Mouse (Mus musculus) B cell, adult 2 months (primary cell): ENCODE data around the gene Coro6.

Experiments used
- DNase-seq, 2 experiments: peaks; one replicate each; pipeline ENCODE4 v3.0.0; 2022

Gene Coro6

DNA sequence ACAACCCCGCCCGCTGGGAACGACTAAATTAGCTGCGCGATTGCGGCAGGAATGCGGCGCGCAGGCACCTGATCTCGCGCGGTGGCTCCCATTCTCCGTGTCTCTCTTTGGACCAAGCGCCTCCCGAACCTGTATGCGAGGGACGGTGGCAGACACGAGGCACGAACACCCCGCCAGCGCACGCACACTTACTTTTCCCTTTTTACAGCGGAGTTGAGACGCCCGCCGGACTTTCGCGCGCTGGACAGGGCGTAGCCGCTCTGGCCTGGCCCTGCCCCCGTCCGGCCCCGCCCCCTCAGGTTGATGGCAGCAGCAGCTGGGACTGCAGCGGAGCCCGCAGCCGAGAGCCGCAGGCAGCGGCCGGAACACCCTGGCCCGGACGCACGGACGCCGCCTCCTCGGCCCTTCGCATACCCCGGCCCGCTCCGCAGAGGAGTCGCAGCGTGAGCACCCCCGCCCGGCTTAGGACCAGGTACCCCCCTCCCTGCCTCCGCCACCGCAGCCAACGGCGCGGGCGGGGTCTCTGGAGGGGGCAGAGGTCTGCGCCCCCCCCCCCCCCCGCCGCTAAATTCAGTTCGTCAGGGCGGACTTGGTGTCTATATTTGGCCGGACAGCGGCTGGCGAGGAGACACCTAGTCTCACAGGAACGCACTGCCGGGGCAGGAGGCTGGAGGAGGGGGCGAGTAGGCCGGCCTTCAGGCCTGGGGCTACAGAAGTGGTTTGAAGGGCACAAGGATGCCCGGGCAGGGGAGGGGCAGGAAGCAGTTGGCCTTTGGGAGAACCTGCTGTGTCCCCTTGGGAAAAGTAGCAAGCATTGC is at the start of gene Coro6:
Coro6 (plus strand) TSS at position 129 of the 818 bp plus-strand sequence.
- peak; percentile 49 to 53 for DNase-seq

DNA sequence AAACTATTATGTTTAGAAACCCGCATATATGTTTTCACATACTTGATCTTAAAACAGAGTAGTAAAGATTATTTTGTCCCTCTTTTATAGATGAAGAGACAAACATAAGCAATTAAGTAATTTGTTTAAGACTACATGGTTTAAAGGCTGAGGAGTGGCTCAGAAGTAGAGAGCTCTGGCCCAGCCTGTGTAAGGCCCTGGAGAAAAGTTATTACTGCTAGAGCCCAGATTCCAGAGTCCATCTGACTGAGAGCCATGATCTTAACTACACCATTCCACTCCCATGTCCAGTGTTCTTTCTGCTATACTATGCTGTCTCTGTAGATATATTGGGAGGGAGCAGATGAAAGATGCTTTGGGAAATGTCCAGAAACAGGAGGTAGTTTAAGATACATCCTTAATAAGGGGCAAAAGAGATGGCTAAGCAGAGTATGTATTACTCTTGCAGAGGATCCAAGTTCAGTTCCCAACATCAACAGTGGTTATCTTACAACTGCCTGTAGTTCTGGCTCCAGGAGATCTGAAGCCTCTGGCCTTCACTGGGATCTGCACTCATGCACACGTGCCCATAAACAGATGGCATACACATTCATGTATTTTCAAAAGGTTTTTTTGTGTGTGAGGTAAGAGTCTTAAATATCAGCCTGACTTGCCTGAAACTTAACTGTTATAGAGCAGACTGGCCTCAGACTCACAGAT is 47.9 kb upstream of the Coro6 start:
- no peak for DNase-seq

DNA sequence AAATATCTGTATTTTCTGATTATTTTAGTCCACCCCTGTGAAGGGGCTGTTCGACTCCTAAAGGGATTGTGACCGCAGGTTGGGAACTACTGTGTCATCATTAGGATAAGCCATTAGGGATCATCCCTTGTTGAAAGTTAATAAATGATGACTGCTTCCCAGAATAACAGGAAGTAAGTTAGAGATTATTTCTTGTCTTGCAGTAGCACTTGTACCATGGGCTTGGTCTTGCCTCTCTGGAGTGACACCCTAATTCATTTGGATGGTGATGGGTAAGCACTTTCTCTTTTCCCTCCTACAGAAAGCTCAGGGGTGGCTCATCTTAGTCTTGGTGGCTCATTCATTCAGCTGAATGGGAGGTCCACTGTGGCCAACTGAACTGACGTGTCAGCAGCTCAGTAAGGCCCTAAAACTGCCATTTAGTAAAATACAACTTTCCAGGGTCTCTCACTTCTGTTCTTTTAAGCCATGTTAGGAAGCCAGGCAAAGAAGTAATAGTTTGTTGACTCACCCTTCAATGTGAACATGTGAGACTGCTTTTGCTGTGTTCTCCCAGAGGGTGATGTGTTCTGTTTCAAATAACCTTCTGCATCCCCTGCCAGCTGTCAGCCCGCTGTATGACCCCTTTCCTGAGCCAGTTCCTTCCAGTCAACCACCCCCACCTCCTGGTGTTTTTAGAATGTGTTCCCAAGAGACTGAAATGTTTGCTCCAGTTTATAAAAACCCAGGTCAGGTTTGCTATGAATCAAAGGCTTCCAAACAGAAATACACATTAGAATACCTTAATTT is 45.8 kb upstream of the Coro6 start:
- no peak for DNase-seq

DNA sequence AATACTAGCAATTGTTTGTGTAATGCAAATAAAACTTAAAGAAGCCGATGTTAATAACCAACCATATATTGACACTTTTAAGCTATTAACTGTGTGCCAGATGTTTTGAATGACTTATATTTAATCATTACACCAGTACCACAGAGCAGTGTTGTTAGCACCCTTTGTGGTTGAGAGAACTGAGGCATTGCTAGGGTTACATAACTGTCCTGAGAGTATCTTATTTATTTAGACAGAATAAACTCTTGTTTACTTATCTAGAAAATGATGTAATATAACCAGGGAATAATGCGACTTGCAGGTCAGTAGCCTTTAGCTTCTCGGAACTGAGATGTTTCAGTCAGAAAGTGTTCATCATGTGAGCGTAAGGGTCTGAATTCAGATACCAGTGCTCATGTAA is 44.2 kb upstream of the Coro6 start:
- DNase-seq: no peak

DNA sequence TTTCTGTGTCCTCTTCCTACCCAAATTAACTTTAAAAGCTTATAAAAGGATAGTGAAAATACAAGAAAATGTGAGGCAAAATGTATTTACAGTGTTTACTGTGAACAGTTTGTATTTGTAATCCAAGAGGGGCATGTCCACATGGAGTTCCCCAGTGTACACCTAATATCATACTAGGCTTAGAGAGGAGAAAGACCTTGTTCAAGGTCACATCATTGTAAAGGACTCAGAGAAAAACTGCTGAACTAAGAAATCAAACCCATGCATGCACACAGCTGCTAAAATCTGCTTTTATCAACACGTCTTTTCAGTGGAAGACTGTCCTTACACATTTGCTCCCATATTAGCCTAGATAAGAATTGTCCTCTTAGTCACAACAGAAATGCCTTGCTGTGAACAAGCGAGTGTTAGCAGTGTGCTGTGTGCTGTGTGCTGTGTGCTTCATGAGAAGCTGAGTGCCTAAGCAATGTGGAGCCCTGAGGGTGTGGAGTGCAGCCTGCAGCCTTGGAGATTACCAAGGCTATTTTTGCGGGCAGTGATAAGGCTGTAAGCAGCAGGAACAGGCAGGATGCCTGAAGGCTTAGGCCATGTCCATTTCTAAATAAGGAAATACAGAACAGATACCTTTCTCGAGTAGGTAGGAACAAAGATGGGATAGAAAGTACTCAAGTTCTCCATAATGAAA is 38.9 kb upstream of the Coro6 start:
- DNase-seq: no peak

DNA sequence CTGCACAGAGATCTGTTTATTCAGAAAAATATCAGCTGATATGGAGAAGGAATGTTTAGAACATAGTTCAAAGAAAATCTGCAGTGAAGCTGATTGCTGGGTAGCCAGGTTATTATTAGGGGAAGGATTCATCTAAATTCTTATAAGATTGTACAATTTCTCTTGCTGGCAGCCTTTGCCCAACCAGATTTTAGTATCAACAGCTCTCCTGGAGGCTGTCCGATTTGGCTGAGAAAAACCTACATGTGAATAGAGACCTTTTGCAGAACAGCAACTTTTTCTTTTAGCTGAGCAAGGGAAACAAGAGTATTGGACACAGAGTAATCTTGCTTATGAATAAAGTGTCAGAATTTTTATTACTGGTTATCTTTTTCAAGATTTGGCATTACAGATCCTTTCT is 33.8 kb upstream of the Coro6 start:
- DNase-seq: no peak

DNA sequence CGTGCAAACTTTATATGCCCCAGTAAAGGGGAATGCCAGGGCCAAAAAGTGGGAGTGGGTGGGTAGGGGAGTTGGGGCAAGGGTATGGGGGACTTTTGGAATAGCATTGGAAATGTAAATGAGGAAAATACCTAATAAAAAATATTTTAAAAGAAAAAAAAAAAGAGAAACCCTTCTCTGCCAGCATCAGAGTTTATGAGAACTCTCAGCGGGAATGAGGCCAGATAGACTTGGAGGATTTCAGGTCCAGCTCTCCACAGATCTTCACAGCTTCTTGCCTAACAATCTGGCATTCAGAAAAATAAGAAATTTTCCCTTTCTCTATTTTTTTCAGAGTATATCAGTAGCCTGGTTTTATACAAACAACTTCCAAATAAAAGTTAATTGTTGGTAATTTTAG is 25.2 kb upstream of the Coro6 start:
- no peak for DNase-seq

DNA sequence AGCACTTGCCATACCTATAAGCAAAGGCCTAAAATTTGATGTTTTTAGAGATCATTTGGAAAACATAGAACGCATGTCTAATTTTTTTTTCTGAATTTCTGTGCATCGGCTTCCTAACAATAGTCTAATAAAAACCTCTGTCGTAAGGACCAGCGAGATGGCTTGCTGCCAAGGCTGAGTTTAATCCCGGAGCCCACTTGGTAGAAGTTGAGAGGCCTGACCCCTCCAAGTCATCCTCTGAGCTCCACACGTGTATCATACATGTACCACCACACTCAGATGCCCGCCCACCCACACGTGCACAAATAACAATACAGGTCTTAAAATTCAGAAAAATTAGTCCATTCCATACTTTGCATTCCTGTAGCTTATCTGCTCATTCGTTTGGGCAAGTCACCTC is 22.1 kb upstream of the Coro6 start:
- no peak for DNase-seq

DNA sequence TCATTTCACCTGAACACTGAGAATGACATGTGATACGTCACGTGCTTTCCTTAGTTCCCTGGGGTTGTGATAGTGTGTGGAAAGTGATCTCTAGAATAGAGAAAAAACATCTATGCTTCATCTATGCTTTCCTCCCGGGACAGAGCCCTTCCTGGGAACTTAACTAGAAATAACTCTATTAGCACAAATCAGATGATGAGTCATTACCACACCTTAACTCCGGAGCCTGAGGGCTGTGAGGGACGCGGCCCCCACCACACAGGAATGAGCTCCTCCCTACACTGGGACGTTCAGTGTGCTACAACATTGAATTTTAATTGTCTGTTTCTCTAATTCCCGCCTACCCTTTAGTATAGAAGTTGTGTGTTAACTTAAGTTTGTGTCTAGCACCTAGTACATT is 21.2 kb upstream of the Coro6 start:
- no peak for DNase-seq

DNA sequence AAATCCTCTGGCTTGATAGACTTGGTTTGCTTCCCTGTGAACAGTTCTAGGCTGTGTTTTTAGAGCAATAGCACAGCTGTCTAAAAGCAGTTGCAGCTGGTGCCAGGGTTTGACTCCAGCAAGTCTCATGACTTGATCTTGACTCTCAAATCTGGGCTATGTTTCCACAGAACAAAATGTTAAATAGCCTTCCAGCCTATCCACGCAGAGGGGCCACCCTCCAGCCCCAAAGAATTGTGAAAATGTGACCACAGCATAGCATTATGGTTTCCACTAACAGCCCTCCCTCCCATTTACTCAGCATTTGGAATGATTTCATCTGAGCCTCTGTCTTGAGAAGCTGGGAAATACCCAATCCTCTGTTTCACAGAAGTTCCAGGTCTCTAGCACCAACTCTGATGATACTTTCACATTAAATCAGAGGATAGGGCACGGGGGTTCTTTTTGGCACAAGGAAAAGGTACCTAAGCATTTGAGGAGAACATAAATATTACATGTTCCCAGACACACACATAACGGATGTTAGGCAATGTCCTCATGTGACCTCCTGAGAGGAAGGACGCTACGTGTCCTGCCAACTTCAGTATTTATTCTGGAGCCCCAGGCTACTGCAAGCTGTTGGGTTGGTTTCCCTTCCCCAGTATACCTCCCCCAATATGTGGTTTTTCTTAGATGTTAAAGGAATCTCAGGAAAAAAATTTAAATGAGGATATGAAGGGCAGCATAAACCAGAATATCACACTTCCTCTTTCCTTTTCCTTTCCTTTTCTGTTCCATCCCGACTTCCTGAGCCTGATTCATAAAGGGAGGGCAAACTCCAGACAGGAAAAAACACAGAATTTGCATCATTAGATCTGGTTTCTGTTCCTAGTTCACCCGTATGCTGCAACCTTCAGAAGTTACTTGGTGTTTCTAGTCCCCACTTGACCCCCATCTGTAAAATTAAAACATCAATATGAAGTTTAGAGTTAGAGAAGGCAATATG is 19.7 kb upstream of the Coro6 start:
- DNase-seq: no peak

DNA sequence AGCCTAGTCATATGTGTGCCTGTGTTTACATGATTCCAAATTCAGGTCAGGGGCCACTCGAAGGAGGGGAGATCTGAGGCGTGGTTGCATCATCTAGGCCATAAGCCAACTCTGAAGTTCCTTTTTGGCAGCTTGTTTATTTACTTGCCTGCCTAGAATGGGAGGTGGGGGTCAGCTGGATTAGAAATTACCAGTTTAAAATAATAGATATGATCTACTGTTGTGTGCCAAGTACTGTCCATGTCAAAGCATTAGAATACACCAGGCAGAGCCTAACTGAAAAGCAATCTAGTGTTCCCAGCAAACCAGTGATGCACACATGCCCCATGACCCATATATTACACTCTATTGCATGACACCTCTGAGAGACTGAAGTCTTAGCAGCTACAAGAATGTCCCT is 17.3 kb upstream of the Coro6 start:
- no peak for DNase-seq

DNA sequence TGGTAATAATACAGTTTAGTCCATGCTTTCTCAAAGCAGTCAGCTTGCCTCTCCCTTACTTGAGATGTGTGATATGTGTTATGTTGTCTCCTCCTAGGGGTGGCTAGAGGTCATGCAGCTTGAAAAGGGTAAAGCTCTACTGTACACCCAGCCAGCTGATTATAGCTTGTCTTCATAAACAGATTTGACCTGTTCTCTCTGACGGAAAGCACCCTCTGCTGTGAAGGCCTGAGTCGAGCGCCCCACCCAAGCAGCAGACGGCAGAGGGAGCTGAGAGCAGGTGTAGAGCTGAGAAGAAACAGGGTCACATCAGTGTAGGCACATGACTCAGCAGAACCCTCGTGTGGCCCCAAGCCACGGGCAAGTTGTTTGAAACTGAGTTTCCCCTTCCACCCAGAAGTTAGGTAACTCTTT is 15.6 kb upstream of the Coro6 start:
- peak; percentile 52 to 65 for DNase-seq

DNA sequence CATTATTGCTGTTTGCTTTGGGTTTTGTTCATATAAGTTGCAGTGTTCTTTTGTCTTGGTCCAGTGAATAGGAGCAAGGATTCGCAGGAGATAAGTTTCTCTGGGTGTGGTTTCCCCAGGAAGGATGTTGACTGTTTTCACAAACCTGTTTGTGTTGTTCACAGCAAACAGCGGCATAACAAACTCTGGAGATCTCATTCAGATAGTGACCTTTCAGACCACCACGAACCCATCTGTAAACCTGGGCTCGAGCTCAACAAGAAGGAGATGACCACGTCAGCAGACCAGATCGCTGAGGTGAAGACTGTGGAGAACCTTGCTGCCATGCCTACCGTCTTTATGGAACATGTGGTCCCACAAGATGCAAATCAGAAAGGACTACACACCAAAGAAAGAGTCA is 13.0 kb upstream of the Coro6 start:
- no peak for DNase-seq

DNA sequence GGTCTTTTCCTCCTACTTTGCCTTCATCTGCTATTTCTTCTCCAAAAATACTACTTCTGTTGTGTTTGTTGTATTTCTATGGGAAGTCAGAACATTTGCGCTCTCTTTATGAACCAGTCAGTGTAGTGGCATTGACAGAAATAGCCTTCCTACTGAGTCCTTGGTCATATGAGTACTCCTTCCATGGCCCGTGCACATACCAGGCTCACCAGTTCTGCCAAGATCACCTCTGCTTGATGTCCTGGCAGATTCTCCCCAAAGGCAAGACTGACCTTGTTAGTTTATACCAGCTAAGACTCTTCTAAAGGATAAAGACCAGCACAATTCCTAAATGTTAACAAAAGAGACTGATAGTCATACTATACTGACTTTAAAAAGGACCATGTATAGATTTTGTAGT is 10.5 kb upstream of the Coro6 start:
- no peak for DNase-seq

DNA sequence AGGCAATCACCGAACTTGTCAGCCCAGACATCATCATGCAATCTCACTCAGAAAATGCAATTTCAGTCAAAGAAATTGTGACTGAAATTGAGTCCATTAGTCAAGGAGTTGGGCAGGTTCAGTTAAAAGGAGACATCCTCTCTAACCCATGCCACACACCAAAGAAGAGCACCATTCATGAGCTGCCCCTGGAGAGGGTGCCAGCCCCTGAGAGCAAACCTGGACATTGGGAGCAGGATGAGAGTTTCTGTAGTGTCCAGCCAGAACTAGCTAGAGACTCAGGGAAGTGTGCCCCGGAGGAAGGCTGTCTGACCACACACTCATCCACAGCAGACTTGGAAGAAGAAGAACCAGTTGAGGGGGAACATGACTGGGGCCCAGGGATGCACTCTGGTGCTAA is 8.8 kb upstream of the Coro6 start:
- no peak for DNase-seq

DNA sequence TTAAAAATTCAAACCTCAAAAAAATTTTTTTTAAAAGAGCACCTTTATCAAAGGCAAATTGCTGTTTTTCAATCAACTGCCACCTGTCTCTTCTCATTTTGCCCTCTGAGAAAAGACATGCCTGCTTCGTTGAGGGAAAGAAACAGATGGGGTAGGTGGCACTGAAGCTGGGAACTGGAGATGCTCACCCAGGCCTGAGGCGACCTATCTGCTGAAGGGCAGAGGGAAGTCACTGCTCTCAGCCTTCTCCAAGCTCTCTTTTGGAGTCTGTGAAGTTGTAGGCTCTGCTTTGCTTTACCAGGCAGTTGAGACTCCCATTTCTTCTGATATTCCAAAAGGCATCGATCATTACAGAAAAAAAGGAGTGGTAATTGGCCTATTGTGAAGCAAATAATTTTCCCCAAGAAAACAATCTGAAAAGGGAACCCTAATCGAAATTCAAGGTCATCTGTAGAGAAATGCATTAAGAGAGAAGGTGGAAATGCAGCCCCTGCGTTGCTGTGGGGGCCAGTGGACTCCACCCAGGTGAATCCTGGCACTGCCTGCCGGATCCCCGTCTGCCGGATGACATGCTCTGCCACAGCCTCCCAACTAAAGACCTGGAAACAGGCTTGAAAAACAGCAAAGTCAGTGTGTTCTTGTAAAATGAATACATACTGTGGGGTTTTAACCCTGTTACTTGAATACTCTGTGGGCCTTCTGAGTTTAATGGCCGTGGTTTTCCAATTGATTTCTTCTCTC is 6.3 kb upstream of the Coro6 start:
- no peak for DNase-seq

DNA sequence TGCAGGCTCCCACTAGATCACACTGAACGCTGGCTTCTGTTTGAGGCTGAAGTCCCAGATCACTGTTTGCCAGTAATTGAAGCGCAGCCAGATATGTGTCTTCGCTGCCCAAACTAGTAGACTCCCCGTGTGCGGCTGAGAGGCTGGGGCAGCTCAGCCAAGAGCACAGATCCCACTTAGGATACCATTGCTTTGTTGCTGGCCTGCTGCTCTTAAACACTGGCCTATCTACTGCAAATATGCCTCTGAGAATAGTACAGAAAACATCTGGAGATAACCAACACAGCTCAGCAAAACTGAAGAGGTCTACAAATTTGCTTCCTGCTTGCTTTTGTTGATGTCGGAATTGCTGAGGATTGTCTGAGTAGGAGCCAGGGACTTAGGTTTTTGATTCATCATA is 5.3 kb upstream of the Coro6 start:
- DNase-seq: no peak

DNA sequence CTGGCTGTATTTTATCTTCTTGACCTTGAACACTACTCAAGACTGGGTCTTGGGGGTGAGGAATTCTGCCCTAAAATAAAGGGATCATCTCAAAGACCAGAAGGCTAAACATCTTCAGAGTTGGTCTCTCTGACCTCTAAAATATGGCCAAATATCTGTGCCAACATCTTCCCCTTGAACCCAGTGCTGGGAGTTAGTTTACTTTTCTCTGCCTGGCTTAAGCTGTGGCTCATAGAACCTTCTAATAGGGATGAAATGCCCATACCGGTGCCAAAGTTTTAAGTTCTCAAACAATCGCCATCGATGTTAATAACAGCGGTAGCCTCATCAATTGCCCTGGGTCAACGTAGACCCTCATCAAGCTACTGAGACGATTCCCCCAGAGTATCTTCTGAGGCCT is 355 bp upstream of the Coro6 start:
- DNase-seq: no peak

DNA sequence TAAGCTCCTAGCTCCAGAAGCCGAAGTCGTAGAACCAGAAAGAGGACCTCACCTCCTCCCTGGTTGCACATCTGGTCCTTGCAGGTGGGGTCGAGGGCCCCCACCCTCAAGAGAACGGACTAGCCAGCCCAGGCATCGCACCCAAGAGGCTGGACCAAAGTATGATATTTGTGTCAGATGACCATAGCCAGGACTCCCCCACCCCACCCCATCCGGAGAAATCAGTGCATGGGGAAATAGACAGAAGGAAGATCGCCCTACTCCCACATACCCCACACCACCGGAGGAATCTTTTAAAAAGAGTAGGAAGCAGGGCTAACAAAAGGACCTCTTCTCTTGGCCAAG is 862 bp downstream of the Coro6 start:
- no peak for DNase-seq

DNA sequence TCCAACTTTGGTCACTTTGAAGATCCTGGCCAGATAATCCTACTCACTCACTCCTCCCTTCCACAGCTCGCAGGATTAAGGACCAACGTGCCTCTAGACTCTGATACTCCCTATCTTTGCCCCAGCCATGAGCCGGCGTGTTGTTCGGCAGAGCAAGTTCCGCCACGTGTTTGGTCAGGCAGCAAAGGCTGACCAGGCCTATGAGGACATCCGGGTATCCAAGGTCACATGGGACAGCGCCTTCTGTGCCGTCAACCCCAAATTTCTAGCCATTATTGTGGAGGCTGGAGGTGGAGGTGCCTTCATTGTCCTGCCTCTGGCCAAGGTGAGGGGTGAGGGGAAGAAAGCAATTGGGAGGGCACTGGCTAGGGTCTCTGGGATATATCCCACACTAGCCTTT is 1.6 kb downstream of the Coro6 start:
- DNase-seq: no peak

DNA sequence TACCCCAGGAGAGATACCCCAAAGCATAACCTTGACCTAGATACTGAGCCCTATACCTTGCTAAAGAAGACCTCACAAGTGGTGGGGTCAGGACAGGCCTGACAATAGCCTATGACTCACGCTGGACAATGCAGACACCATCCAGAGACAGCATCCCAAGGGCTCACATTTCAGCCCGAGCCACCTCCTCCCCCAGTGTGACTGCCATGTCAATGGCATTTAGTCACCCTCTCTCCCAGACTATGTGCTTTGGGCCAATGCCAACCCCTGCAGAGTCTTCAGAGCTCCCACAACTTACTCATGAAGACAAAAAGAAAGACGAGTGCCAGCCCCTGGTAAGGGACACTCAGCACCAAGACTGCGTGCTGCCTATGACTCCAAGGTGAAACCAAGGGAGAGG is 2.5 kb downstream of the Coro6 start:
- no peak for DNase-seq
